Mouse (Mus musculus): ENCODE data around the gene Scap.
"Not testable (repeated sequence)": the region's sequence is repeated elsewhere in the genome, so short reads cannot be mapped to it uniquely, and the experiment has no call there.

Scap gene

GRCm38 (mm10) chr9:110330341-110330740, 2.7 kb upstream of the Scap start:
- in situ Hi-C loops (cut with MboI, MseI), result no loop called here

- in situ Hi-C loops (cut with MboI, MseI), result not testable (repeated sequence)
Measured at GRCm38 (mm10) chr9:110330913-110331312, 2.2 kb upstream of the Scap start.

GRCm38 (mm10) chr9:110333896-110334259, 790 bp downstream of the Scap start:
- in situ Hi-C loops (cut with MboI, MseI), result no loop called here

- in situ Hi-C loops (cut with MboI, MseI), result no loop called here
Measured at GRCm38 (mm10) chr9:110334849-110335248, 1.8 kb downstream of the Scap start.

- in situ Hi-C loops (cut with MboI, MseI), result no loop called here
Measured at GRCm38 (mm10) chr9:110340037-110340750, 7.1 kb downstream of the Scap start.

- in situ Hi-C loops (cut with MboI, MseI), result no loop called here
Measured at GRCm38 (mm10) chr9:110342008-110342407, 8.9 kb downstream of the Scap start.

GRCm38 (mm10) chr9:110343805-110344204, 10.7 kb downstream of the Scap start:
- in situ Hi-C loops (cut with MboI, MseI), result no loop called here

GRCm38 (mm10) chr9:110345057-110345739, 12.1 kb downstream of the Scap start:
- in situ Hi-C loops (cut with MboI, MseI), result no loop called here

- in situ Hi-C loops (cut with MboI, MseI), result no loop called here
Measured at GRCm38 (mm10) chr9:110348899-110349298, 15.8 kb downstream of the Scap start.

GRCm38 (mm10) chr9:110350188-110350587, 17.1 kb downstream of the Scap start:
- in situ Hi-C loops (cut with MboI, MseI), result no loop called here

- in situ Hi-C loops (cut with MboI, MseI), result no loop called here
Measured at GRCm38 (mm10) chr9:110350612-110351011, 17.5 kb downstream of the Scap start.

GRCm38 (mm10) chr9:110351350-110351749, 18.3 kb downstream of the Scap start:
- in situ Hi-C loops (cut with MboI, MseI), result no loop called here

GRCm38 (mm10) chr9:110351932-110352632, 19.0 kb downstream of the Scap start:
- in situ Hi-C loops (cut with MboI, MseI), result no loop called here

GRCm38 (mm10) chr9:110358341-110358740, 25.3 kb downstream of the Scap start:
- in situ Hi-C loops (cut with MboI, MseI), result no loop called here

GRCm38 (mm10) chr9:110361299-110361698, 28.2 kb downstream of the Scap start:
- in situ Hi-C loops (cut with MboI, MseI), result no loop called here

- in situ Hi-C loops (cut with MboI, MseI), result no loop called here
Measured at GRCm38 (mm10) chr9:110362337-110362736, 29.2 kb downstream of the Scap start.

- in situ Hi-C loops (cut with MboI, MseI), result no loop called here
Measured at GRCm38 (mm10) chr9:110366746-110367145, 33.7 kb downstream of the Scap start.

- in situ Hi-C loops (cut with MboI, MseI), result no loop called here
Measured at GRCm38 (mm10) chr9:110369860-110370259, 36.8 kb downstream of the Scap start.

- in situ Hi-C loops (cut with MboI, MseI), result no loop called here
Measured at GRCm38 (mm10) chr9:110373871-110374270, 40.8 kb downstream of the Scap start.

- in situ Hi-C loops (cut with MboI, MseI), result no loop called here
Measured at GRCm38 (mm10) chr9:110375668-110376067, 42.6 kb downstream of the Scap start.

- in situ Hi-C loops (cut with MboI, MseI), result not testable (repeated sequence)
Measured at GRCm38 (mm10) chr9:110377655-110378054, 44.6 kb downstream of the Scap start.

GRCm38 (mm10) chr9:110379361-110379760, 46.3 kb downstream of the Scap start:
- in situ Hi-C loops (cut with MboI, MseI), result no loop called here

- in situ Hi-C loops (cut with MboI, MseI), result no loop called here
Measured at GRCm38 (mm10) chr9:110380662-110381061, 47.6 kb downstream of the Scap start.
